Mouse (Mus musculus) olfactory bulb, adult 2 months (tissue): ENCODE measurements around the gene Pla2r1.

Experiments used
- CTCF ChIP-seq: fragments of 200-500 bp; IDR thresholded peaks from 2 replicates; pipeline ENCODE4 v1.5.1; 2012; ENCODE audit warnings: low read depth, mild to moderate bottlenecking, low read length, moderate library complexity; ENCODE audit not compliant: insufficient read depth
- POLR2A ChIP-seq: fragments of 200-500 bp; IDR thresholded peaks from 2 replicates; pipeline ENCODE4 v1.6.1; 2012; ENCODE audit warnings: mild to moderate bottlenecking, low read depth, low read length, moderate library complexity; ENCODE audit not compliant: insufficient read depth

DNA sequence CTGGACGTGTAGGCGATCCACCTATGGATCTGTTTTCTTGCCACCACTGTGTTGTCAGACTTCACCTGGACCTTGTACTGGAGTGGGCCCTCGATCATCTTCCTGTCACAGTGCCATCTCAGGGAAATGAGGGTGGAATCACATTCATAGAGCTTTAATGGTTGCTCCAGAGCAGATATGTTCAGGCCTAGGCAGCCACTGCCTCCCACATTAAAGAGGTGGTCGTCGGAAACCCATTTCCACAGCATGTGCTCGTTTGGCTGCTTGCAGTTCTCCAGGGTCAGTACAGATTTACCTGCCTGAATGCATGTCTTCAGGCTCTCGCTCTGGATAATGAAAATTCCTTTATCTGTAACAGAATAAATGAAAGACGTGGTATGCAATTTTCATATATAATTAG is 18.4 kb downstream of the Pla2r1 start:
- TF ChIP-seq CTCF, result no peak
- TF ChIP-seq POLR2A, result no peak
